Mouse (Mus musculus): Measurements from ENCODE around the gene Tspan3.

DNA sequence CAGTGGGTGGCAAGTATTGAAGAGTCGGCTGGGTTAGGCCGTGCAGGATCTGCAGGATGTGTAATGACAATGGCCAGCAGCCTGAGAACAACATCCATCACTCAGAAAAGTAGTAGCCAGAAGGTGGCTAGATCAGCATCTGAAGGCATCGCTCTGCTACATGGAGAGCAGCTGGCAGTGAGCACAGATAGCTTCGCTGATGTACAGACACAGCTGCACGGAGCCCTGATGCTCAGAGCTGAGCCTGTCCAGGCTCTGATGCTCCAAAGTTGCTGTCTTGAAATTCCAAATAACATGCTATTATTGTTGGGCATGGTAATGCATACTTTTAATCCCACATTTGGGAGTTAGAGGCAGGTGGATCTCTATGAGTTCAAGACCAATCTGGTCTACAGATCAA, 78.8 kb downstream of the Tspan3 start:
- no peak for TF ChIP-seq CTCF (conservative IDR thresholded peaks at IDR 0.05; ENCODE audit: insufficient read depth, insufficient read length, low read depth, low read length)
- TF ChIP-seq POLR2A (IDR thresholded peaks at IDR 0.05; ENCODE audit: low read depth, low read length), result no peak

Measured in kidney, adult 2 months (tissue).